Mouse (Mus musculus): ENCODE results near the gene Ptprm. TPM values are rescaled to one million over a fixed set of nuclear protein-coding genes. Genes with fewer than 3 reads are reported as not detected.
A peak's percentile ranks its signal among the peaks of the same experiment; 100 is the strongest.

Ptprm gene
- polyA plus RNA-seq, 1 experiment from 2014 or later: 35.9 TPM

GRCm38 (mm10) chr17:67136876-67137275 lies 217.4 kb downstream of the Ptprm start:
- no peaks in the 10 kb centered on the region for H3K27me3 ChIP-seq (replicated peaks; ENCODE audit: insufficient read depth, low read length)
- H3K4me2 ChIP-seq (replicated peaks; ENCODE audit: low read depth, low read length): no peak overlapping the region
- H3K4me1 ChIP-seq (ENCODE audit: insufficient read depth, low read depth, low read length): peaks cover 15% of the 10 kb centered on the region
- WGBS: 89% methylated on average over 7 of the region's 7 CpGs
- no peak for ATAC-seq
- no peak for TF ChIP-seq CTCF (IDR thresholded peaks at IDR 0.05)
- TF ChIP-seq EP300 (IDR thresholded peaks at IDR 0.05): no peak
- H3K4me3 ChIP-seq (ENCODE audit: low read depth, low read length): no peak overlapping the region
- H3K36me3 ChIP-seq (ENCODE audit: insufficient read depth, low read length): no peaks in the 10 kb centered on the region
- no peaks in the 10 kb centered on the region for H3K9me3 ChIP-seq (ENCODE audit: low read length)
- H3K27ac ChIP-seq (ENCODE audit: low read length): no peak overlapping the region
- no peak for DNase-seq (ENCODE audit: low spot score)
- H3K9ac ChIP-seq (replicated peaks; ENCODE audit: low read depth): no peak overlapping the region

GRCm38 (mm10) chr17:67136421-67136820 lies 217.8 kb downstream of the Ptprm start:
- H3K36me3 ChIP-seq (ENCODE audit: insufficient read depth, low read length): no peaks in the 10 kb centered on the region
- no peak overlapping the region for H3K4me3 ChIP-seq (ENCODE audit: low read depth, low read length)
- no peak overlapping the region for H3K4me2 ChIP-seq (replicated peaks; ENCODE audit: low read depth, low read length)
- no peaks in the 10 kb centered on the region for H3K9me3 ChIP-seq (ENCODE audit: low read length)
- no peak for ATAC-seq
- H3K27me3 ChIP-seq (replicated peaks; ENCODE audit: insufficient read depth, low read length): no peaks in the 10 kb centered on the region
- H3K4me1 ChIP-seq (ENCODE audit: insufficient read depth, low read depth, low read length): peaks cover 15% of the 10 kb centered on the region
- DNase-seq (ENCODE audit: low spot score): no peak
- TF ChIP-seq CTCF (IDR thresholded peaks at IDR 0.05) (no peak), EP300 (IDR thresholded peaks at IDR 0.05) (no peak)
- no peak overlapping the region for H3K9ac ChIP-seq (replicated peaks; ENCODE audit: low read depth)
- H3K27ac ChIP-seq (ENCODE audit: low read length): no peak overlapping the region
- 64% methylated on average over 8 of the region's 8 CpGs for WGBS

GRCm38 (mm10) chr17:67134235-67134634 lies 220.0 kb downstream of the Ptprm start:
- Histone ChIP-seq H3K4me1 (ENCODE audit: insufficient read depth, low read depth, low read length) (peaks cover 15% of the 10 kb centered on the region), H3K4me2 (replicated peaks; ENCODE audit: low read depth, low read length) (no peak overlapping the region), H3K36me3 (ENCODE audit: insufficient read depth, low read length) (no peaks in the 10 kb centered on the region), H3K9ac (replicated peaks; ENCODE audit: low read depth) (no peak overlapping the region), H3K4me3 (ENCODE audit: low read depth, low read length) (no peak overlapping the region), H3K27me3 (replicated peaks; ENCODE audit: insufficient read depth, low read length) (no peaks in the 10 kb centered on the region), H3K9me3 (ENCODE audit: low read length) (no peaks in the 10 kb centered on the region), H3K27ac (ENCODE audit: low read length) (no peak overlapping the region)
- ATAC-seq: no peak
- no peak for DNase-seq (ENCODE audit: low spot score)
- TF ChIP-seq EP300 (IDR thresholded peaks at IDR 0.05) (no peak), CTCF (IDR thresholded peaks at IDR 0.05) (no peak)
- WGBS: 69% methylated on average over 4 of the region's 4 CpGs

GRCm38 (mm10) chr17:67133440-67134103 lies 220.7 kb downstream of the Ptprm start:
- 7% methylated on average over 13 of the region's 13 CpGs for WGBS
- Histone ChIP-seq H3K4me3 (ENCODE audit: low read depth, low read length) (no peak overlapping the region), H3K4me2 (replicated peaks; ENCODE audit: low read depth, low read length) (peak overlapping the region; percentile 11; the same call in 1 of the 2 replicates), H3K9ac (replicated peaks; ENCODE audit: low read depth) (no peak overlapping the region), H3K27ac (ENCODE audit: low read length) (peak overlapping the region; percentile 33; the same call in 1 of the 2 replicates), H3K27me3 (replicated peaks; ENCODE audit: insufficient read depth, low read length) (no peaks in the 10 kb centered on the region), H3K9me3 (ENCODE audit: low read length) (no peaks in the 10 kb centered on the region), H3K4me1 (ENCODE audit: insufficient read depth, low read depth, low read length) (peaks cover 15% of the 10 kb centered on the region), H3K36me3 (ENCODE audit: insufficient read depth, low read length) (no peaks in the 10 kb centered on the region)
- peak; percentile 79 for DNase-seq (ENCODE audit: low spot score)
- TF ChIP-seq CTCF (IDR thresholded peaks at IDR 0.05): no peak
- TF ChIP-seq EP300 (IDR thresholded peaks at IDR 0.05): peak; percentile 58; the same call in 1 of the 2 replicates
- ATAC-seq: peak; percentile 88

- WGBS: 88% methylated on average over 4 of the region's 4 CpGs
- no peak for ATAC-seq
- no peak for DNase-seq (ENCODE audit: low spot score)
- TF ChIP-seq EP300 (IDR thresholded peaks at IDR 0.05): no peak
- no peak for TF ChIP-seq CTCF (IDR thresholded peaks at IDR 0.05)
- Histone ChIP-seq H3K9me3 (ENCODE audit: low read length) (no peaks in the 10 kb centered on the region), H3K4me3 (ENCODE audit: low read depth, low read length) (no peak overlapping the region), H3K4me2 (replicated peaks; ENCODE audit: low read depth, low read length) (0 out of 2 replicates have a peak overlapping the region, but pooled peaks have one; percentile 11), H3K9ac (replicated peaks; ENCODE audit: low read depth) (no peak overlapping the region), H3K27ac (ENCODE audit: low read length) (no peak overlapping the region), H3K27me3 (replicated peaks; ENCODE audit: insufficient read depth, low read length) (no peaks in the 10 kb centered on the region), H3K36me3 (ENCODE audit: insufficient read depth, low read length) (no peaks in the 10 kb centered on the region), H3K4me1 (ENCODE audit: insufficient read depth, low read depth, low read length) (peaks cover 17% of the 10 kb centered on the region)
Measured at GRCm38 (mm10) chr17:67133026-67133425, 221.2 kb downstream of the Ptprm start.

GRCm38 (mm10) chr17:67127530-67127929 lies 226.7 kb downstream of the Ptprm start:
- H3K9ac ChIP-seq (replicated peaks; ENCODE audit: low read depth): no peak overlapping the region
- 43% methylated on average over 7 of the region's 7 CpGs for WGBS
- TF ChIP-seq EP300 (IDR thresholded peaks at IDR 0.05) (no peak), CTCF (IDR thresholded peaks at IDR 0.05) (no peak)
- H3K4me1 ChIP-seq (ENCODE audit: insufficient read depth, low read depth, low read length): peaks cover 14% of the 10 kb centered on the region; the same call in 1 of the 2 replicates
- H3K27me3 ChIP-seq (replicated peaks; ENCODE audit: insufficient read depth, low read length): no peaks in the 10 kb centered on the region
- H3K27ac ChIP-seq (ENCODE audit: low read length): no peak overlapping the region
- H3K4me3 ChIP-seq (ENCODE audit: low read depth, low read length): no peak overlapping the region
- ATAC-seq: no peak
- H3K9me3 ChIP-seq (ENCODE audit: low read length): no peaks in the 10 kb centered on the region
- H3K36me3 ChIP-seq (ENCODE audit: insufficient read depth, low read length): no peaks in the 10 kb centered on the region
- DNase-seq (ENCODE audit: low spot score): peak; percentile 25
- H3K4me2 ChIP-seq (replicated peaks; ENCODE audit: low read depth, low read length): no peak overlapping the region
